Mouse (Mus musculus): ENCODE measurements around the gene Capns2. TPM values are rescaled to one million over a fixed set of nuclear protein-coding genes. Genes with fewer than 3 reads are reported as not detected.

Capns2 gene
- total RNA-seq, 2 experiments from 2014 or later: 3.5 TPM; not detected in 1

DNA sequence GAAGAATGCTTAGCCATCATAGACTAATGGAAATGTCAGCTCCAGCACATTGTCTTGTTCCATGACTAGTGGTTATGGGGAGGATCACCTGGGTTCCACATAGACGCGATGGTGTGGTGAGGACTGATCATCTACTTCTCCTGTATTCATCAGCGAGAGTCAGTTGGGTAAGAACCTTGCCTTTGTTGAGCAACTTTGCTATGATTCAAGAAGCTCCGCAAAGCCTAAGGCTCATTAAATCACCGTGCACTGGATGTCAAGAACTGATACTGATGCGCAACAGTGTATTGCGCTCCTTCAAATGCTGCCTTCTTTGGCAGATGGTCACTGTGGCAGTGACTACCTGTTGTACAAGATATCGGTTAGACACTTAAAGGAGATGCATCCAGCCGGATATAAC is 5.3 kb downstream of the Capns2 start:
- DNase-seq: no peak

DNA sequence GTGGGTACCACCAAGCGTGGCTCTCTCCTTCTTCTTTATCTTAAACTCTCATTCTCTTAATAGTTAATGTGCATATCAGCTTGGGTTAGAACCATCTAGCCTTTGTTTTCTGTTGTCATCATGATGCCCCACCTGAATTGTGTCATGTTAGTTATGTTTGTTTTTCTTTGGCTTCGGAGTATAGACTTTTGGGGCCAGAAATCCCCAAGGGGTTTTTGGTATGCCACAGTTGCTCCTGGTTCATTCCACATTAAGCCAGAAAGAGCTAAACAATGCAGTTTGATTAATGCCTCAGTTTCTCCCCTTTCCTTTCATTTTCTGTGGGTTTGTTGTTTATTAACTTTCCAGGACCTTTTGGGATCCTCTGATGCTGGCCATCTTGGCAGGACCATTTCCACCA is 7.2 kb downstream of the Capns2 start:
- no peak for DNase-seq

GRCm38 (mm10) chr8:92911477-92911876 is 10.3 kb downstream of the Capns2 start:
- DNase-seq: no peak

DNA sequence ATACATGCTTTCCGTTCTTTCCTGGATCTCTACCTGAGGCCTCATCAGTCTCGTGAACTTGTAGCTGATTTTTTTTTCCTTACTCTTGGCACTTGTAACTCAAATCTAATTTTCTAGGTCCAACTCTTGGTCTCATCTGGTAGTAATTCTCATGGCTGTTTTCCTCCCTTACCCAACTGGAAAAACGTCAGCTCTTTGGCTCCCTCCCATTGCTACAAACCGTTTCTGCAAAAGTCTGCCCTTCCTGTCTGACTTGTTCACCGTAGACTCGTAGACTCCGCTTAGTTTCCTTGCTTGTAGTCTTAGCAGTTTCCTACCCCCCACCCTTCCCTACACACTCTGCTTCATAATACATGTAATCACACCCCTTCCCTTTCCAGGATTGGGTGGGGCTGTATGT is 12.2 kb downstream of the Capns2 start:
- no peak for DNase-seq

DNA sequence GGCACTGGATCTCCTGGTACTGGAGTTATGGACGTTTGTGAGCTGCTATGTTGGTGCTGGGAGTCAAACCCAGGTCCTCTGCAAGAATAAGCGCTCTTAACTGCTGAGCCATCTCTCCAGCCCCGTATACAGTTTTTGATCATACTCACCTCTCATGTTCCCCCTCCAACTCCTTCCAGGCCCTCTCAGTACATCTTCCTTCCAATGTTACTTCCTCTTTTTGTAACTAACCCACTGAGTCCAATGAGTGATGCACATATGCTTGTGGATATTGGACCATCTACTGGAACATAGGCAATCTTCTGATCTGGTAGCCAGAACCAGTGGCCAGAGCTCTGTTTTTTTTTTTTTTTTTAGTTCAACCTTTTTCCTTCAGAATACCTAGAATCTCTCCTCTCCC is 14.9 kb downstream of the Capns2 start:
- no peak for DNase-seq

- DNase-seq: no peak
Observed at GRCm38 (mm10) chr8:92921768-92922167, 20.6 kb downstream of the Capns2 start.

DNA sequence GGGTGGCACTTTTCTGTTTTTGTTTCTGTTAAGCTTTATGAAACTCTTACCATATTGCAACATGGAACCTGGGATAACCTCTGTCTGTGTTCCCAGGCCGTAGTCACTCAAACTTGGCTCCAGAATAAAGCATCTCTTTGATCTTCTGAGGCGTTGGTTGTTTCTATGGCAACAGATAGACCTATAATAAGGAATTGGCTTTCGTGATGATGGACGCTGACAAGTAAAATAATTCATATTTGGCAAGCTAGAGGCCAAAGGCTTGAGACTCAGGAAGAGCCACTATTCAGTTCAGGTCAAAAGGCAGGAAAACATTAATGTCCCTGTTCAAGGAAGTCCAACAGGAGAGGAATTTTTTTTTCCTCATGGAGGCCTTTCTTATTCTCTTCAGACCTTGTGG is 27.8 kb downstream of the Capns2 start:
- DNase-seq: no peak

DNA sequence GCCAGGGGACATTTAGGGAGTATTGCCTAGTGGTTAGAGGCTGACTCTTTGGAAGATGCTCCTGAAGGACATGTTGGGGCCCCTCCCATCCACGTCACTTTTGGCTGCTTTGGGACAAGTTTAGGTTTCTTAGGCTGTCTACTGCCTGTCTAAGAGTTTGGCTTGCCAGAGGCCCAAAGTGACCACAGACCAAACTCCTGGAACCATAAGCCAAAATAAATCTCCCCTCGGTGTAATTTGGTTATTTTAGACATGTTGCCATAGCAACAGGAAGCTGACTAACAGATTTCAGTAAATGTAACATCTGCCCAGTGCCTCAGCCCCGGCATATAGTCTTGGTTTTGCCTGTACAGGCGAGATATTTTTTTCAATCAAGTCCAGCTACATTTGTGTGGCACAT is 36.8 kb downstream of the Capns2 start:
- DNase-seq: no peak

GRCm38 (mm10) chr8:92949071-92949470 is 47.9 kb downstream of the Capns2 start:
- no peak for DNase-seq

DNA sequence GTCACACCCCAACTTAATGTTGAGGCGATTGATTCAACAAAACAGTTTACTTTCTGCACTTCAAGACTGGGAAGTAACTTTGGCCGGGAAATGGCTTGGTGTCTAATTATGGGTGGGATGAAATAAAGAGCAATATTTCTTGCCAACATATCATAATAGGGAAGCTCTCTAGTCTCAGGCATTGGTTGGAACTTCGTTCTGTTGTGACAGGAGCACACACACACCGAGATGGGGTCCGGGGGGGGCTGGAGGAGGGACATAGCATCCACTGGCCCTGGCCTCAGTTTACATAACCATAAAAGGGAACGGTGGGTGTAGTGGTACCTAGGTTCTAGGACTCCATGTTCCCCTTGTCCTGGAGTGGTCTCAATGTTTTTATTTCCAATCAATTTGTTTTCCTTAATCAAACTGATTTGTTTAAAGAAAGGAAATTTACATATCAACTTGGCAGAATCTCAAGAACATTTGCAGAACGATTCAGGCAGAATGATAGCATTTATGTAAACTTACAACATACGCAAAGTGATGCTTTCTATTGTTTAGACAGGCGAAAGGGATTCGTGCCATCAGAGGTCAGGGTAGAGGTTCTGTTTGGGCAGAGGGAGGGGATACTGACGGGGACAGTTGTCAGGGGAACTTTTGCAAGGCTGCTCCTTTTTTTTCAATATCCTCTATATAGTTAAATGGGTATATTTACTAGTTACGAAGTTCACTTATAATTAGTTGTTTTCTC is 49.6 kb downstream of the Capns2 start:
- no peak for DNase-seq

Small RNA genes within 50 kb of the gene (microRNA-seq; reads per million reads assigned to microRNA genes)
- gene Gm22151: not detected

Other genes starting within 250 kb of the Capns2 start
- gene Irx6, start 227.1 kb upstream of the Capns2 start, total RNA-seq (2021): not detected
- gene Mmp2, start 74.1 kb upstream of the Capns2 start, total RNA-seq (2021): 10 to 100 TPM; 27.3 to 39.8 TPM
- 10 to 100 TPM in 1 of 2 experiments, 1 to 10 TPM in 1; 2.7 to 24.5 TPM for gene Lpcat2, start 46.1 kb upstream of the Capns2 start, total RNA-seq (2021)
- 10 to 100 TPM in 1 of 2 experiments, 1 to 10 TPM in 1; 9.9 to 13.1 TPM for gene Slc6a2, start 58.7 kb downstream of the Capns2 start, total RNA-seq (2021)
- not detected for gene Ces1a, start 146.8 kb downstream of the Capns2 start, total RNA-seq (2021)
- gene Ces1b, start 178.6 kb downstream of the Capns2 start, total RNA-seq (2021): not detected
- under 1 TPM in 1 of 2 experiments, not detected in 1; 0.76 TPM for gene Ces1c, start 229.9 kb downstream of the Capns2 start, total RNA-seq (2021)